Mouse (Mus musculus): ENCODE data around the gene Lrrc18.

DNA sequence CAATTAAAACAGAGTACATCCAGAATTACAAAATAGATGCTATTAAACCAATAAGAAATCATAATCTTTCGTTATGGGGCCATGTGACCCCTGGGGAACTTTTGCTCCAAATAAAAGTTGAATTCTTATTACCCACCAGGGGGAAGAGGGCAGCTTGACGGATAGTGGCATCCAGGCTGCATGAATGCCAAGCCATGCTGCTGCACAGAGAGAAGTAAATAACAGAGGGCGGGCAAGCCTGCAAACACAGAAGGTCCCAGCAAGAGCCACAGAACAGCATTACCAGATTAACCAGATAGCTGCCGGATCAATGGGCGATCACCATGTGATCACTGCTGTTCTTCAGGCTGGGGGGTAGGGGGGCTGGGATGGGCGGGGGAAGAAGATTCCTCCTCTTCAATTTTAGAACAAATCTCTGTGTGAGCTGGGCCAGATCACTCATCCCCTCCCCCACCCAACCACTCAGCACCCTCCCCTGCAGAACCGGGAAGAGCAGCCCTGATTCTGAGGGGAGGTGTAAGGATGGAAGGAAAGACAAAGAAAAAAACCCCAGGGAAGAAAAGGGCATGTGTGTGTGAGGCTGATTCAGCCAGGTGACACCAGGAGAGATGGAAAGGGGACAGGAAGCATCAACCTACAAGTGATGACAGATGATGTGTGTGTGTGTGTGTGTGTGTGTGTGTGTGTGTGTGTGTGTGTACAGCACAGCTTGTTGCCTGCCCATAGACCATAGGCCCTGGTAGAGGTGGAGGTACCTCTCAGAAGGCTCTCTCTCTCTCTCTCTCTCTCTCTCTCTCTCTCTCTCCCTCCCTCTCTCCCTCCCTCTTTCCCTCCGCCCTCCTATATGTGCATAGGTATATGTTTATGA is 9.2 kb downstream of the Lrrc18 start:
- TF ChIP-seq CTCF (conservative IDR thresholded peaks at IDR 0.05; ENCODE audit: low read length) (no peak), NANOG (IDR thresholded peaks at IDR 0.05; ENCODE audit: borderline replicate concordance, low read length) (no peak)
